ENCODE assay signal across 12 mouse cellular contexts in the genomic region with DNA sequence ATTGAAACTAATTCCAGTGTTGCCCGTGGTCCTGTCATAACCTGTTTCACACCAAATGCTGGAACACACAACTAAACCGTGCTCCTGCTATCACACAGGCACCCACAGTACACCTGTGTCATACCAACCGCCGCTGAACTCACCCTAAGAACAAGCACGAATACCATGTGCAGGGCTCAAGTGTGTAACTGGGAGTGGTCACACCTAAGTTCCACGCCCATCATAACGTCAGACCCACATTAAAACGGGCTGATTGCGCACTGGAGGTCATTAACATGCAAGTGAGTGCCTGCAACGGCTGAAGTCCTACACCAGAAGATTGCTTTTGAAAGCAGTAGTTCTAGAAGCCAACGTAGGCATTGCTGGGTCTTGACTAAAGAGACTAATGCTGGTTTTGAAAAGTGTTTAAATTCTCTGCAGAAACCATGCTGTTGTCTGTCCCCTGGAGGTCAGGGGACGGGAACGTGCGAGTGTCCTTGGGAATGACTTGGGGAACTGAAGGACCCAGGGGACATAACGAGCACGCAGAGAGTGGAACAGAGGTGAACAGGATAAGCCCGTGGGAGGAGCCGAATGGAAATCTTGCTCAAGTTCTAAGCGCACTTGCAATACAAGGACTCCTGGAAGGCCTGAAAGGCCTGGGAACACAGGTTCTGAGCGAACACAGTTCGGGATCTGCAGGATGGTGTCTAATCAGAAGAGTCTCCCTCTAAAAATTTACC. TPM values are rescaled to one million over a fixed set of nuclear protein-coding genes. Genes with fewer than 3 reads are reported as not detected.
DNase-seq lines count a peak whose midpoint lies in the region; ATAC-seq and TF ChIP-seq lines count a peak whose summit lies in the region.
"Had no signal": no experiment of that assay in that cellular context is flagged by ENCODE, and none has a peak within 500 bp of the region (broad histone marks: within the 10 kb centered on the region; RNA-seq: fewer than 3 reads in every experiment).

No protein-coding gene starts in this region.

- no peaks in the 10 kb centered on the region for H3K27me3 ChIP-seq in intestine, embryonic 16.5 days (replicated peaks; ENCODE audit: control insufficient read depth, insufficient read depth, low read length)
- no peaks in the 10 kb centered on the region for H3K27me3 ChIP-seq in stomach, postnatal 0 days (ENCODE audit: control insufficient read depth, insufficient read depth, low read length)
- H3K27me3 ChIP-seq: midbrain, embryonic 13.5 days had no signal

- no peak overlapping the region for H3K4me2 ChIP-seq in intestine, embryonic 16.5 days (ENCODE audit: low read depth, low read length)
- no peak overlapping the region for H3K4me2 ChIP-seq in stomach, postnatal 0 days (replicated peaks; ENCODE audit: low read depth)
- H3K4me2 ChIP-seq: lung, embryonic 14.5 days; midbrain, embryonic 13.5 days had no signal

- no peak for TF ChIP-seq POLR2A in lung, adult 2 months (IDR thresholded peaks at IDR 0.05; ENCODE audit: borderline replicate concordance, extremely low read depth, low read depth, low read length)

- H3K36me3 ChIP-seq in intestine, embryonic 16.5 days (ENCODE audit: control insufficient read depth, insufficient read depth, low read length), result no peaks in the 10 kb centered on the region
- H3K36me3 ChIP-seq in stomach, postnatal 0 days (ENCODE audit: control insufficient read depth, insufficient read depth, low read length), result no peaks in the 10 kb centered on the region
- H3K36me3 ChIP-seq: midbrain, embryonic 13.5 days had no signal

- TF ChIP-seq CTCF in layer of hippocampus, adult 2 months (conservative IDR thresholded peaks at IDR 0.05), result no peak
- no peak for TF ChIP-seq CTCF in lung, adult 2 months (IDR thresholded peaks at IDR 0.05; ENCODE audit: insufficient read depth, low read length)
- no peak for TF ChIP-seq CTCF in stomach, postnatal 0 days (IDR thresholded peaks at IDR 0.05; ENCODE audit: low read depth)

- no peaks in the 10 kb centered on the region for H3K9me3 ChIP-seq in intestine, embryonic 16.5 days (ENCODE audit: control insufficient read depth, low read length)
- no peaks in the 10 kb centered on the region for H3K9me3 ChIP-seq in stomach, postnatal 0 days (ENCODE audit: control insufficient read depth, low read length)
- H3K9me3 ChIP-seq: midbrain, embryonic 13.5 days had no signal

- H3K4me1 ChIP-seq in intestine, embryonic 16.5 days (ENCODE audit: control insufficient read depth, insufficient read depth, low read length), result no peaks in the 10 kb centered on the region
- no peaks in the 10 kb centered on the region for H3K4me1 ChIP-seq in lung, adult 2 months (ENCODE audit: control insufficient read depth, insufficient read depth, low read length)
- no peaks in the 10 kb centered on the region for H3K4me1 ChIP-seq in stomach, postnatal 0 days (replicated peaks; ENCODE audit: control insufficient read depth, insufficient read depth)

- peak; percentile 94 for ATAC-seq in intestine, embryonic 16.5 days
- ATAC-seq in stomach, postnatal 0 days (ENCODE audit: low FRiP score, low TSS enrichment), result peak; percentile 93
- ATAC-seq: CD4-positive, CD25-positive, alpha-beta regulatory T cell, adult 4 months; midbrain, embryonic 13.5 days had no signal

- WGBS in intestine, embryonic 16.5 days, result 78% methylated on average over 21 of the region's 21 CpGs
- WGBS in lung, adult 2 months, result 72% methylated on average over 21 of the region's 21 CpGs
- WGBS in stomach, postnatal 0 days, result 64% methylated on average over 21 of the region's 21 CpGs

- DNase-seq in layer of hippocampus, adult 2 months (ENCODE audit: low spot score in 2 of 2), result no peak
- DNase-seq in layer of hippocampus, adult 11-12 months (ENCODE audit: low spot score), result no peak
- DNase-seq in lung, adult 2 months, result peak; percentile 43
- DNase-seq in stomach, postnatal 0 days (ENCODE audit: low spot score), result peak; percentile 78
- no peak for DNase-seq in adipocyte (ENCODE audit: low spot score)
- DNase-seq in heart, postnatal 10 days, result no peak
- DNase-seq: cerebellum, adult 11-12 months; lung, embryonic 14.5 days; retina, postnatal 1 day had no signal

- no peak overlapping the region for H3K4me3 ChIP-seq in layer of hippocampus, adult 2 months
- H3K4me3 ChIP-seq in intestine, embryonic 16.5 days (ENCODE audit: low read length), result no peak overlapping the region
- no peak overlapping the region for H3K4me3 ChIP-seq in lung, adult 2 months (replicated peaks; ENCODE audit: extremely low read depth, low read depth, low read length)
- H3K4me3 ChIP-seq in stomach, postnatal 0 days (ENCODE audit: low read depth, low read length), result no peak overlapping the region
- H3K4me3 ChIP-seq: midbrain, embryonic 13.5 days had no signal

- intact Hi-C loops in heart, postnatal 10 days (cut with DNase I), result no loop called here

- TF ChIP-seq EP300 in stomach, postnatal 0 days (optimal IDR thresholded peaks at IDR 0.05), result no peak

- H3K9ac ChIP-seq in intestine, embryonic 16.5 days (ENCODE audit: low read depth, low read length), result no peak overlapping the region
- H3K9ac ChIP-seq in stomach, postnatal 0 days (ENCODE audit: low read length), result no peak overlapping the region
- H3K9ac ChIP-seq: lung, embryonic 14.5 days; midbrain, embryonic 13.5 days had no signal

- peak overlapping the region; percentile 78; the same call in 1 of the 2 replicates for H3K27ac ChIP-seq in layer of hippocampus, adult 2 months
- peak overlapping the region; percentile 69; the same call in 1 of the 2 replicates for H3K27ac ChIP-seq in intestine, embryonic 16.5 days (ENCODE audit: low read length)
- H3K27ac ChIP-seq in stomach, postnatal 0 days (replicated peaks), result peak overlapping the region; percentile 61; the same call in 1 of the 2 replicates
- H3K27ac ChIP-seq: midbrain, embryonic 13.5 days had no signal

RNA-seq across cellular contexts. Expression of a gene that starts 22.9 kb away (rescaled TPM):
- total RNA-seq in layer of hippocampus, adult 2 months (2021), result 100 to 1,000 TPM; 103 to 110 TPM
- polyA plus RNA-seq in intestine, embryonic 16.5 days (2015; fragmentation: Nextera tagmentation; extraction: Ambion mirVana), result 14.2 and 15.1 TPM in 2 replicates
- polyA plus RNA-seq in lung, adult 2 months (2012; rRNA removed), result 14.6 and 16.0 TPM in 2 replicates
- polyA plus RNA-seq in stomach, postnatal 0 days (2015; fragmentation: Nextera tagmentation; extraction: Ambion mirVana), result 23.1 and 23.8 TPM in 2 replicates
- total RNA-seq in heart, postnatal 10 days (2021), result 1 to 10 TPM; 6.1 to 8.8 TPM

Comparison
In these comparisons a context has a peak if more than half of its experiments do, and no peak if none do; other contexts are left out.
1. DNase-seq: peak in lung, adult 2 months (single experiment) and stomach, postnatal 0 days (single experiment); none in layer of hippocampus, adult 2 months (0 of 2), layer of hippocampus, adult 11-12 months (single experiment), adipocyte (single experiment) and heart, postnatal 10 days (0 of 2).
2. Peak in every context shown above with its lines, with median percentiles within 50 percentile points of each other: H3K27ac ChIP-seq.